Mouse (Mus musculus) urinary bladder, postnatal 4 days (tissue): ENCODE data around the gene Phex.

ENCODE experiments used
- DNase-seq, 2 experiments: peaks; one replicate each; pipeline ENCODE4 v3.0.0; 2021 to 2022; ENCODE audit warnings: low spot score in 2 of 2

Phex gene

GRCm38 (mm10) chrX:157307411-157307810 is 107.7 kb downstream of the Phex start:
- DNase-seq = no peak

DNA sequence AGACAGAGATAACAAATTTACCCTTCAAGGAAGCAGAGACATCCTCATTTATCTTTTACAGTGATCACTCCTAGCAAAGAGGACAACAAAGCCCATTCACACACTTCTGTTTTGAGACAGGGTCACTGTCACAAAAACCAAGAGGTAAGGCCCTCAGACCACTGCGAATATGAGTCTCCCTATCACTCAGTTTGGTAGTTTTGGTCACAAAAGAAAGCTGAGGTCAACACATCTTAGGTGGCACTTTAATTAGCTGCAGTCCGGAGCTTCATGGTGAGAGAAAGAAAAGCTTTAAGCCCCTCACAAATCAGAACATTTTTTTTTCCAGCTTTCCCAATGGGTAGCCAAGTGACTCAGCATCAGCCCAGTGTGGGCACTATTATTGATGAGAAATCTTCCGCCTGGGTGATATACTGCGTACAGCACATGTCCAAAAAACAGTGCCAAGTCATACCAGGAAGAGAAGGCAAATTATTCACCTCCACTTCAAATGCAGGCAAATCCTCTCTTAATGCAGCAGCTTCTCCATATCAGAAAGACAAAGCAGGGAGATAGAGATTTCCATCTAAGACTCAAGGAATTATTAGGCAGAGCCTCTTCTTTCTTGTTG is 108.2 kb downstream of the Phex start:
- no peak for DNase-seq

GRCm38 (mm10) chrX:157305852-157306232 is 109.3 kb downstream of the Phex start:
- no peak for DNase-seq

DNA sequence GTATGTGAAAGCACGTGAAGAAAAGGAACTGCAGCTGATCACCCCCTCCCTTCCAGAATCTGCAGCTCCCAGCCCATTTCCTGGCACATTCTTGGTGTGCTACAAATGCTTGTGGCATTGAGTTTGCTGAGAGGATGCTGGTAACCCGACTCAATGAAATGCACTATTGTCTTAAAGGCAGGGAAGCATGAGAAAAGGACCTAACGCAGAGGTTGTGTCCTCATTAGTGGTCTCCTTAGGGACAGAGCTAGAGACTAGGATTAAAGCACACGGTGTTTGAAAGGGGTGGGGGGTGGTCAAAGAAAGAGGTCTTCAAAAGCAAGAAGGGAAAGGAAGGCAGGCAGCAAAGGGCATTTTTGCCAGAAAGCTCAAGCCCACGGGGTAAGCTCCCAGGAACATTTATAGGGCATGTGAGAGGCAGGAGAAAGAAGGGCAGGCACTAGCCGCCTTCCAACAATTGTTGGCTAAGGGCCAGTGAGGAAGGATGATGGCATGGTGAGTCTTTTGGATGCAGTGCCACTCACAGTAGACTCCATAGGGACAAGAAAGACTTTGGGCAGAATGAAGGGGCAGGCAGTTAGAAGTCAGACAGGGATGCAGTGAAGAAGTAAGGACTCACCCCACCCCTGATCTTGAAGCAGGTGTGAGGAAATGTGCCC is 109.8 kb downstream of the Phex start:
- no peak for DNase-seq

GRCm38 (mm10) chrX:157292411-157292810 is 122.7 kb downstream of the Phex start:
- DNase-seq = no peak

- no peak for DNase-seq
These were observed 138.5 kb downstream of the Phex start for GRCm38 (mm10) chrX:157276581-157276980.

GRCm38 (mm10) chrX:157273291-157273690 is 141.8 kb downstream of the Phex start:
- DNase-seq = no peak

DNA sequence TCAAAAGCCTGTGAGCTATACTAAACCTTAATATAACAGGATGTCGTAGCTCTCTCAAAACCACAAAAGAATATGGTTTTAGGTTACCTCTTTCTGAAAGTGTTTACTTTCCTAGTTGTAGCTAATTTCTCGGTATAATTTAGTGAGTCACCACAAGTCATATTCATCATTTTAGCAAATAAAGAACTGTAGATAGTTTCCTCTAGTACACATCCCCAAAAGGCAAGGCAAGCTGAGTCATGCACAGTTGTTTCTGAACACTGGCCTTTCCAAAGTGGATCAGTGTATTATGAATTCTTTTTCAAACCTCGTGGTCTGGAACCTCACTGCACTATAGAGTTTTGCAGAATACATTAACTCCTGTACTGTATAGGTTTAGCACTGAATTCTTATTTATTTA is 143.5 kb downstream of the Phex start:
- DNase-seq = no peak

DNA sequence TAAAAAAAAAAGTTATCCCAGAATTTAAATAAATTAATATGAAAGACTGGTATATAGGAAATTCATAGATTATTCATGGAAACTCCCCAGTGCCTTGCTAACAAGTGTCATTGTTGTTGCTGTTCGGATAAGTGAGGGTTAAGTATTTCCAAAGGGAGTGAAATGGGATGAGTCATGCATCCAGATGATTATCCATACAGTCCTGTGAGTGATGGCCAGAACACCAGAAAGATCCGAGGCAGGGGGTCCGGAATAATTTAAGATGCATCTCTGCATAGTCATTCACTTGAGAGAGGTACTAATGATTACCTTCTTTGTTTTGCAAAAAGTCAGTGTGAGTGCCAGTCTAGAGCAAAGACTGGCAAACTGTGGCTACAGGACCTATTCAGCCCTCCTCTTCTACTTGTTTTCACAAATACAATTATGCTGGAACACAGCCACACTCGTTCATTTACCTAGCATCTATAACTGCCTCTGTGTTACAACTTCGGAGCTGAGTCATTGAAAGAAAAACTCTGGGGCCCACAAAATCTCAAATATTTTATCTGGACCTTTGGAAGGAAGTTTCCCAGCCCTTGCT is 145.3 kb downstream of the Phex start:
- no peak for DNase-seq

- no peak for DNase-seq
These were observed 147.0 kb downstream of the Phex start for GRCm38 (mm10) chrX:157268141-157268540.

GRCm38 (mm10) chrX:157202736-157203135 is 212.4 kb downstream of the Phex start:
- DNase-seq = no peak

GRCm38 (mm10) chrX:157184167-157184566 is 230.9 kb downstream of the Phex start:
- DNase-seq = no peak

- no peak for DNase-seq
These were observed 234.3 kb downstream of the Phex start for GRCm38 (mm10) chrX:157180845-157181244.

DNA sequence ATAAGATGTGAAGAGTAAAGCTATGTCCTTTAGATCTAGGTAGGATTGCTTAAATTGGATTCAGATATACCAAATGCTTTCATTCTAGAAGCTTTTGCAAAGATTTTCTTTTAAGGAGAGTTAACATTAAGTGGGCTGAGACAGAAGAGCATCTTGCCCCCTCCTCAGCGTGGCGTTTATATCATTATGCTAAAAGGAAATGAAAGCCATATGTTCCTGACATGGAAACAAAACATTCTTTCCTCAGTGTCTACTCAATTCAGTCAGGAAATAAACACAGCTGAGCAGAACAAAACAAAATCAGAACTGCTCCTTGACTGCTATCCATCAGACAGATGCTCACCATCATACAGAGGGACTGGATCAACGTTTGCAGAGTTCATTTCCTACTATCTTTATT is 251.0 kb downstream of the Phex start:
- no peak for DNase-seq

DNA sequence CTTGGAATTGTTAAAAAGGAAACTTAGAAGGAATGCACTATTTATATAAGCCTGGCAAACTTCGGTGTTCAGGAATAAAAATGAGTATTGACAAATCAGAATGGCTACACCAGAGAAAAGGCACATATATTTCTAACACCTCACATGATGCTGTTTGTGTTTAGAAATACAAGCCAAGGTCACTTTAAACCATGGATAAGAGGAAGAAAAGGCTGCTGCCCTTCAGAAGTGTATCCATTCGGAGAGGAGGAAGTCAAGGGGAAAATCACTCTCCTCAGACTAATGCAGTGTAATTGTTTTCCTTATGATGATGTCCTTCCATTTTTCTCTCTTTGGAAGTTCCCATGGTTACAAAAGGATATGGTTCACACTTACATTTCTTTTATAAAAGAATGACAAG is 251.7 kb downstream of the Phex start:
- no peak for DNase-seq

DNA sequence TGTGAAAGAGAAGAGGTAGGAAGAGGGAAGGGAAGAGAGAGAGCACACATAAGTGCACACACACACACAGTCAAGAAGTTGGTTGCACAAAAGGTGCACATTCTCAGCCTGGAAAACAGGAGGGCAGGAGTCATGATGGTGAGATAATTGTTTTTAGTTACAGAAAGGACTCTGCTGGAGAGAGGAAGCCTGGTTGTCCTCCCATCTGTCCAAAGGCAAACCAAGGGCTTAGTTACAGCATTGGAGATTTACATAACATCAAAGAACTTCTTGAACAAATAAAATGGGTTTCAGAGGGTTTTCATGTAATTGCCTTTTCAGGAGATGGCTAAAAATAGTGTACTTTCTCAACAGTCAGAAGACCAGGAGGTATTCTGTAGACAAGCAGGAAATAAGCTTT is 270.4 kb downstream of the Phex start:
- no peak for DNase-seq

DNA sequence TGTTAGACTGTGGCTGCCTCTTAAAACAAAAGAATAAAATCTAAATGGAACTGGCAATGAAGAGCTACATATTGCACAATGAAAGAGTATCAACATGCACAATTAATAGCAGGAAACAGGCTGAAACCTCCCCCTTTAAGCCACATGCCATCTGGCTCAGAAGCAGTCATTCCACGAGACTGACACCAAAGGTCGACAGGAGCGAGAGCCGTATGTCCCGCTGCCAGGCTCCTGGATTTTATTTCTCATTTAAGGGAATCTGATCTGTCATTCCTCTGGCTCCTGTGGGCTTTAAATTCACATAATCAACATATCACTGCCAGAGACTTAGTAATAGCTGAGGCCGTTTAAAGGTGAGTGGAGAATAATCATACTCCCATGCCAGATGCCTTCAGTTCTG is 275.5 kb downstream of the Phex start:
- DNase-seq = no peak
